ENCODE assay signal across 9 mouse cellular contexts in genomic region chr15:100974679-100975078, GRCm38 (mm10).
DNase-seq lines count a peak whose midpoint lies in the region; ATAC-seq lines count a peak whose summit lies in the region.
"Had no signal": no experiment of that assay in that cellular context is flagged by ENCODE, and none has a peak within 500 bp of the region (broad histone marks: within the 10 kb centered on the region; RNA-seq: fewer than 3 reads in every experiment).

No protein-coding gene starts in this region.

- no peaks in the 10 kb centered on the region for H3K4me1 ChIP-seq in kidney, embryonic 16.5 days (ENCODE audit: insufficient read depth, low read length)
- H3K4me1 ChIP-seq: liver, embryonic 15.5 days had no signal

- H3K36me3 ChIP-seq in kidney, embryonic 16.5 days (ENCODE audit: insufficient read depth, low read length): no peaks in the 10 kb centered on the region
- H3K36me3 ChIP-seq in splenic B cell, adult 2 months (ENCODE audit: control insufficient read depth, insufficient read depth, low read length, poor library complexity, severe bottlenecking): no peaks in the 10 kb centered on the region
- H3K36me3 ChIP-seq: liver, embryonic 15.5 days had no signal

- H3K4me3 ChIP-seq in kidney, embryonic 16.5 days (ENCODE audit: low read length): no peak overlapping the region
- H3K4me3 ChIP-seq: liver, embryonic 15.5 days had no signal

- H3K9me3 ChIP-seq in kidney, embryonic 16.5 days (ENCODE audit: low read length): no peaks in the 10 kb centered on the region
- H3K9me3 ChIP-seq: liver, embryonic 15.5 days had no signal

- no peak for ATAC-seq in CD4-positive, CD25-positive, alpha-beta regulatory T cell, adult 4 months
- no peak for ATAC-seq in kidney, embryonic 16.5 days (ENCODE audit: low FRiP score, low TSS enrichment)
- no peak for ATAC-seq in inflammation-experienced regulatory T-cells, adult 6 months

- peak; percentile 58 for DNase-seq in CD4-positive, CD25-positive, alpha-beta regulatory T cell, adult 2 months (ENCODE audit: low read depth, low spot score)
- peak; percentile 15 for DNase-seq in kidney, adult 9 months
- peak; percentile 23 for DNase-seq in urinary bladder, postnatal 14 days (ENCODE audit: low spot score)
- no peak for DNase-seq in urinary bladder, postnatal 25 days (ENCODE audit: low spot score)
- peak; percentile 44 for DNase-seq in splenic B cell, adult 2 months (ENCODE audit: low read depth, low spot score)

- no peak overlapping the region for H3K4me2 ChIP-seq in kidney, embryonic 16.5 days (replicated peaks; ENCODE audit: low read depth, low read length)
- H3K4me2 ChIP-seq: liver, embryonic 15.5 days had no signal

- WGBS in kidney, embryonic 16.5 days: 81% methylated on average over 1 of the region's 1 CpGs

- no peak overlapping the region for H3K27ac ChIP-seq in kidney, embryonic 16.5 days (ENCODE audit: low read length)
- H3K27ac ChIP-seq: liver, embryonic 15.5 days had no signal

- H3K27me3 ChIP-seq in kidney, embryonic 16.5 days (ENCODE audit: insufficient read depth, low read length): no peaks in the 10 kb centered on the region
- no peaks in the 10 kb centered on the region for H3K27me3 ChIP-seq in splenic B cell, adult 2 months (ENCODE audit: control insufficient read depth, insufficient read depth, low read length, poor library complexity, severe bottlenecking)
- H3K27me3 ChIP-seq: liver, embryonic 15.5 days had no signal

- H3K9ac ChIP-seq in kidney, embryonic 16.5 days (replicated peaks; ENCODE audit: low read length): no peak overlapping the region
- H3K9ac ChIP-seq: liver, embryonic 15.5 days had no signal
